Mouse (Mus musculus) liver, embryonic 13.5 days (tissue): ENCODE measurements around the gene Npnt. TPM values are rescaled to one million over a fixed set of nuclear protein-coding genes. Genes with fewer than 3 reads are reported as not detected.

Experiments
- ATAC-seq: fragments of 200-750 bp; cut with Nextera tagmentation; 2 replicates; pipeline ENCODE4 v1.8.0; 2017; ENCODE audit warnings: low read depth, mild to moderate bottlenecking, moderate number of reproducible peaks, moderate library complexity
- DNase-seq: peaks from one replicate; pipeline ENCODE4 v3.0.0; 2022
- H3K27ac ChIP-seq: fragments of 300-500 bp; sonication (generic); 2 replicates; pipeline ENCODE4 v1.5.1; 2015; ENCODE audit warnings: moderate library complexity, mild to moderate bottlenecking, inconsistent platforms
- H3K27me3 ChIP-seq: fragments of 300-500 bp; sonication (generic); 2 replicates; pipeline ENCODE4 v1.6.1; 2015; ENCODE audit warnings: mild to moderate bottlenecking, inconsistent platforms
- H3K36me3 ChIP-seq: fragments of 300-500 bp; sonication (generic); 2 replicates; pipeline ENCODE4 v1.6.1; 2015; ENCODE audit warnings: mild to moderate bottlenecking, inconsistent platforms
- H3K4me1 ChIP-seq: fragments of 300-500 bp; sonication (generic); replicated peaks from 2 replicates; pipeline ENCODE4 v1.6.1; 2015; ENCODE audit warnings: inconsistent platforms
- H3K4me2 ChIP-seq: fragments of 300-500 bp; sonication (generic); 2 replicates; pipeline ENCODE4 v1.6.1; 2015; ENCODE audit warnings: inconsistent platforms, mild to moderate bottlenecking, moderate library complexity
- H3K4me3 ChIP-seq: fragments of 300-500 bp; sonication (generic); replicated peaks from 2 replicates; pipeline ENCODE4 v1.5.1; 2015; ENCODE audit warnings: mild to moderate bottlenecking, inconsistent platforms
- H3K9ac ChIP-seq: fragments of 300-500 bp; sonication (generic); 2 replicates; pipeline ENCODE4 v1.6.1; 2015; ENCODE audit warnings: mild to moderate bottlenecking, inconsistent platforms
- H3K9me3 ChIP-seq: fragments of 300-500 bp; sonication (generic); replicated peaks from 2 replicates; pipeline ENCODE4 v1.6.1; 2016; ENCODE audit warnings: inconsistent platforms
- WGBS: fragments of 180-500 bp; shearing (Covaris S2); methylation state at CpG from one replicate; pipeline ENCODE4 v1.1.7; 2015; ENCODE audit not compliant: insufficient replicate concordance; 5-methylcytosine and 5-hydroxymethylcytosine counted together
- polyA plus RNA-seq: library from polyadenylated mRNA; unstranded; fragments of >200 nt; fragmentation: Nextera tagmentation; extraction: Ambion mirVana; gene quantifications from 2 replicates; pipeline ENCODE4 v1.2.1, GENCODE M21; 2015

Gene Npnt
- polyA plus RNA-seq, 1 experiment from 2014 or later: 2.0 TPM

- H3K36me3 ChIP-seq: no peaks in the 10 kb centered on the region
- no peak for DNase-seq
- H3K9ac ChIP-seq: no peak overlapping the region
- no peak overlapping the region for H3K4me3 ChIP-seq
- no peak for ATAC-seq
- no peaks in the 10 kb centered on the region for H3K27me3 ChIP-seq
- H3K27ac ChIP-seq: no peak overlapping the region
- no peaks in the 10 kb centered on the region for H3K9me3 ChIP-seq
- no peak overlapping the region for H3K4me2 ChIP-seq
- no peaks in the 10 kb centered on the region for H3K4me1 ChIP-seq
- WGBS: 64% methylated on average over 2 of the region's 2 CpGs
Measured at GRCm38 (mm10) chr3:132934649-132935048, 15.4 kb downstream of the Npnt start.

GRCm38 (mm10) chr3:132931526-132931925 is 18.6 kb downstream of the Npnt start:
- no peak overlapping the region for H3K4me2 ChIP-seq
- DNase-seq: no peak
- H3K9ac ChIP-seq: no peak overlapping the region
- H3K27ac ChIP-seq: no peak overlapping the region
- no peaks in the 10 kb centered on the region for H3K4me1 ChIP-seq
- no peaks in the 10 kb centered on the region for H3K36me3 ChIP-seq
- H3K4me3 ChIP-seq: no peak overlapping the region
- WGBS: 62% methylated on average over 4 of the region's 4 CpGs
- H3K27me3 ChIP-seq: no peaks in the 10 kb centered on the region
- no peaks in the 10 kb centered on the region for H3K9me3 ChIP-seq
- ATAC-seq: no peak

DNA sequence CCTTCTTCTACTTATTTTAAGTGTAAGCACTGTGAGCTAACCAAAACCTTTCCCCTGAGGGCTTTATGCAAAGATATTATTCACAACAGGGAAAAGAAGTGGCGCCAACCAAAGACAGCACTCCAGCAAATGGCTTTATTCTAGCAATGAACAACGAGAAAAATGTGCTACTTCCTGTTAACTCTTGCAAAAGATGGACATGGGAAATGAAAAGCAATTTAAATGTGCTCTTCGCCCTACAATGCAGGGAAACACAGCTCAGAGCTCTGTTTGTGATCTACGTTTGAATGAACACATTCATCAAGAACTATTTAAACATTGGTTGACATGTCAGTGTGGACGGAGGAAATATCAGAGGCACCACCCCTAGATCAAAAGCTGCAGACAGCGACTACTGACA is 20.2 kb downstream of the Npnt start:
- Histone ChIP-seq H3K9ac (no peak overlapping the region), H3K36me3 (no peaks in the 10 kb centered on the region), H3K27me3 (no peaks in the 10 kb centered on the region), H3K27ac (no peak overlapping the region), H3K4me1 (no peaks in the 10 kb centered on the region), H3K9me3 (no peaks in the 10 kb centered on the region), H3K4me3 (no peak overlapping the region), H3K4me2 (no peak overlapping the region)
- WGBS: 45% methylated on average over 6 of the region's 6 CpGs
- no peak for DNase-seq
- no peak for ATAC-seq

DNA sequence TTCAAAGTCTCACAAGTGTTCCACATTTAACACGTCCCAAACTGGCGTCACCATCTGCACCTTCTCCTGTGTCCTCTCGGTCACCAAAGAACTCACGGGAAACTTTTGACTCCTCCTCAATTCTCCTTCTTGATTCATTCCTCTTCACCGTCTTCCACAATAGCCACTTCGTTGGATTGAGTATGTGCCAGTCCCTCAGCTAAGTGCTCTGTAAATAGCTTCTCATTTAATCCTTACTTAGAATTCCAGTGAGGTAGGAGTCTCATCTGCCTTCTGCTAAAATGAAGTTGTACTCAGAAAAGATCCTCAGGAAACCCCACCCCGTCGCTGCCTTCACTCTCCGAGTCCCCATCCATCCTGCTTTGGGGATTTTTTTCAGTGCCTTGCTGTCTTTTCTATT is 21.9 kb downstream of the Npnt start:
- no peaks in the 10 kb centered on the region for H3K36me3 ChIP-seq
- no peak overlapping the region for H3K27ac ChIP-seq
- no peak overlapping the region for H3K9ac ChIP-seq
- 72% methylated on average over 9 of the region's 9 CpGs for WGBS
- ATAC-seq: no peak
- H3K27me3 ChIP-seq: no peaks in the 10 kb centered on the region
- H3K4me1 ChIP-seq: no peaks in the 10 kb centered on the region
- no peak overlapping the region for H3K4me2 ChIP-seq
- no peaks in the 10 kb centered on the region for H3K9me3 ChIP-seq
- H3K4me3 ChIP-seq: no peak overlapping the region
- no peak for DNase-seq

GRCm38 (mm10) chr3:132919798-132920197 is 30.3 kb downstream of the Npnt start:
- H3K9ac ChIP-seq: no peak overlapping the region
- H3K27ac ChIP-seq: no peak overlapping the region
- DNase-seq (no peak), ATAC-seq (no peak)
- WGBS: 75% methylated on average over 3 of the region's 3 CpGs
- no peak overlapping the region for H3K4me2 ChIP-seq
- H3K9me3 ChIP-seq: no peaks in the 10 kb centered on the region
- H3K36me3 ChIP-seq: no peaks in the 10 kb centered on the region
- no peak overlapping the region for H3K4me3 ChIP-seq
- H3K27me3 ChIP-seq: no peaks in the 10 kb centered on the region
- no peaks in the 10 kb centered on the region for H3K4me1 ChIP-seq

DNA sequence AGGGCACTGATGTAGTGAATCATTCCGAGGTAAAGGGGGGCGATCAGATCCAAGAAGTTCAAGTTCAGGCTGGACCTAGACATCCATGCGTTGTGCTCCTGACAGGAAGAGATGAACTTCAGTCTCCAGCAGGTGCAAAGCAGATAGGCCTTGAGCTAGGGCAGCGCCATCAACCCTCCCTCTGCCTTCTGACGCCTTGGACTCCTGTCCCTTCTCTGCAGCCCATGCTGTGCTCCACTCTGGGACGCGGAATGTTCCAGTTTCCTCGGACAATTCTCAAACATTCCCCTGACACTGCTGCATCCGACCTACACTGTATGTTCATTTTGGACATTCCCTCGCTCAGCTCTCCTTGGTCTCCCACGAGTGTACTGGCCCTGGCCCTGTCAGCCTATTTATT is 30.9 kb downstream of the Npnt start:
- ATAC-seq: no peak
- WGBS: 69% methylated on average over 11 of the region's 11 CpGs
- no peaks in the 10 kb centered on the region for H3K4me1 ChIP-seq
- no peaks in the 10 kb centered on the region for H3K9me3 ChIP-seq
- H3K4me2 ChIP-seq: no peak overlapping the region
- no peaks in the 10 kb centered on the region for H3K27me3 ChIP-seq
- H3K36me3 ChIP-seq: no peaks in the 10 kb centered on the region
- DNase-seq: no peak
- H3K27ac ChIP-seq: no peak overlapping the region
- no peak overlapping the region for H3K9ac ChIP-seq
- no peak overlapping the region for H3K4me3 ChIP-seq

GRCm38 (mm10) chr3:132917356-132918090 is 32.6 kb downstream of the Npnt start:
- no peak overlapping the region for H3K4me2 ChIP-seq
- 0 out of 2 replicates have a peak, but pooled peaks have one; percentile 51 for ATAC-seq
- no peak overlapping the region for H3K27ac ChIP-seq
- H3K9ac ChIP-seq: no peak overlapping the region
- H3K36me3 ChIP-seq: no peaks in the 10 kb centered on the region
- no peaks in the 10 kb centered on the region for H3K27me3 ChIP-seq
- DNase-seq: no peak
- 66% methylated on average over 9 of the region's 9 CpGs for WGBS
- H3K9me3 ChIP-seq: no peaks in the 10 kb centered on the region
- H3K4me3 ChIP-seq: no peak overlapping the region
- H3K4me1 ChIP-seq: no peaks in the 10 kb centered on the region

- H3K36me3 ChIP-seq: no peaks in the 10 kb centered on the region
- no peak overlapping the region for H3K4me3 ChIP-seq
- ATAC-seq: no peak
- no peak overlapping the region for H3K9ac ChIP-seq
- WGBS: 77% methylated on average over 9 of the region's 9 CpGs
- no peaks in the 10 kb centered on the region for H3K4me1 ChIP-seq
- no peaks in the 10 kb centered on the region for H3K9me3 ChIP-seq
- no peak for DNase-seq
- no peaks in the 10 kb centered on the region for H3K27me3 ChIP-seq
- no peak overlapping the region for H3K27ac ChIP-seq
- no peak overlapping the region for H3K4me2 ChIP-seq
Measured at GRCm38 (mm10) chr3:132915661-132916060, 34.4 kb downstream of the Npnt start.

GRCm38 (mm10) chr3:132912420-132912819 is 37.7 kb downstream of the Npnt start:
- Histone ChIP-seq H3K4me3 (no peak overlapping the region), H3K4me2 (no peak overlapping the region), H3K27me3 (no peaks in the 10 kb centered on the region), H3K9ac (no peak overlapping the region), H3K4me1 (no peaks in the 10 kb centered on the region), H3K9me3 (no peaks in the 10 kb centered on the region), H3K36me3 (no peaks in the 10 kb centered on the region), H3K27ac (no peak overlapping the region)
- no peak for DNase-seq
- 70% methylated on average over 2 of the region's 2 CpGs for WGBS
- ATAC-seq: no peak

- no peaks in the 10 kb centered on the region for H3K4me1 ChIP-seq
- no peaks in the 10 kb centered on the region for H3K27me3 ChIP-seq
- ATAC-seq: no peak
- no peak overlapping the region for H3K4me2 ChIP-seq
- WGBS: 59% methylated on average over 4 of the region's 4 CpGs
- no peak overlapping the region for H3K27ac ChIP-seq
- no peaks in the 10 kb centered on the region for H3K36me3 ChIP-seq
- no peaks in the 10 kb centered on the region for H3K9me3 ChIP-seq
- H3K4me3 ChIP-seq: no peak overlapping the region
- DNase-seq: no peak
- no peak overlapping the region for H3K9ac ChIP-seq
Measured at GRCm38 (mm10) chr3:132911716-132912115, 38.4 kb downstream of the Npnt start.

GRCm38 (mm10) chr3:132910727-132911126 is 39.4 kb downstream of the Npnt start:
- no peaks in the 10 kb centered on the region for H3K4me1 ChIP-seq
- 59% methylated on average over 5 of the region's 5 CpGs for WGBS
- H3K9me3 ChIP-seq: no peaks in the 10 kb centered on the region
- H3K27ac ChIP-seq: no peak overlapping the region
- no peak overlapping the region for H3K4me3 ChIP-seq
- no peaks in the 10 kb centered on the region for H3K36me3 ChIP-seq
- no peak for ATAC-seq
- no peak overlapping the region for H3K4me2 ChIP-seq
- H3K9ac ChIP-seq: no peak overlapping the region
- no peak for DNase-seq
- H3K27me3 ChIP-seq: no peaks in the 10 kb centered on the region

DNA sequence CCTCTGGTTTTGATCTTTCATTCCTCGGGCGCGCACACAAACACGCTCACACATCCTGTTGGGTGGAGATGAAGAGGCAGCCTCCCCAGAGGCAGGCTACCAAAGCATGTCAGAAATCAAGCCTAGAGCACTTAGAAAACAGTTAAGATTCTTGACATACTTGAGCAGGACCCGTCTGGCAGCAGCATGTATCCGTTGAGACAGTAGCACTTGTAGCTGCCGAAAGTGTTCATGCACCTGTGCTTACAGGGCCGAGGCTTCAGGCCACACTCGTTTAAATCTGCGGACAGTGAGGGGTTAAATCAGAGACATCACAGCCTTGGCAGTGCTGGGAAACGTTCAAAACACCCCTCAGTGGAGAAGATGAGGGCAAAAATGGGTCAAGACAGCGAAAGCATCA is 40.4 kb downstream of the Npnt start:
- H3K9ac ChIP-seq: no peak overlapping the region
- H3K4me2 ChIP-seq: no peak overlapping the region
- H3K4me1 ChIP-seq: no peaks in the 10 kb centered on the region
- no peaks in the 10 kb centered on the region for H3K36me3 ChIP-seq
- H3K27me3 ChIP-seq: no peaks in the 10 kb centered on the region
- no peak overlapping the region for H3K4me3 ChIP-seq
- DNase-seq (no peak), ATAC-seq (no peak)
- H3K9me3 ChIP-seq: no peaks in the 10 kb centered on the region
- 73% methylated on average over 12 of the region's 12 CpGs for WGBS
- H3K27ac ChIP-seq: no peak overlapping the region
